Mouse (Mus musculus): ENCODE data around the gene Zbed6. TPM values are rescaled to one million over a fixed set of nuclear protein-coding genes. Genes with fewer than 3 reads are reported as not detected.

Zbed6 gene
- polyA plus RNA-seq, 2 experiments, result 11.4 TPM; not detected in 1

GRCm38 (mm10) chr1:133689897-133690296, 29.2 kb upstream of the Zbed6 start, which contains the start of gene Lax1:
Gene Lax1, minus strand, starts transcription at chr1:133690108.
- no peaks in the 10 kb centered on the region for H3K36me3 ChIP-seq (ENCODE audit: control insufficient read depth, insufficient read depth, low read length)
- no peaks in the 10 kb centered on the region for H3K27me3 ChIP-seq (ENCODE audit: control insufficient read depth, insufficient read depth, low read length)
- ATAC-seq (ENCODE audit: low FRiP score, low read depth), result no peak
- DNase-seq (ENCODE audit: low spot score), result no peak
- no peak for TF ChIP-seq POLR2A (IDR thresholded peaks at IDR 0.05; ENCODE audit: borderline replicate concordance, extremely low read depth, insufficient read depth, insufficient read length)
- H3K4me1 ChIP-seq (ENCODE audit: control insufficient read depth, insufficient read depth, low read length), result peaks cover 14% of the 10 kb centered on the region
- no peak within 1 kb of the TSS for H3K4me3 ChIP-seq (replicated peaks; ENCODE audit: low read length)
- whole genome bisulfite sequencing, result 13% methylated on average over 6 of the region's 6 CpGs
- no peak within 1 kb of the TSS for H3K4me2 ChIP-seq (replicated peaks; ENCODE audit: low read depth, low read length, severe bottlenecking)
- H3K27ac ChIP-seq (replicated peaks; ENCODE audit: low read depth, low read length), result no peak within 1 kb of the TSS
- no peak within 1 kb of the TSS for H3K9ac ChIP-seq (ENCODE audit: low read depth, low read length, severe bottlenecking)
- no peaks in the 10 kb centered on the region for H3K9me3 ChIP-seq (ENCODE audit: control insufficient read depth, low read length)

GRCm38 (mm10) chr1:133688301-133688700, 27.6 kb upstream of the Zbed6 start:
- 0 out of 2 replicates have a peak, but pooled peaks cover 3% of the 10 kb centered on the region for H3K4me1 ChIP-seq (ENCODE audit: control insufficient read depth, insufficient read depth, low read length)
- no peak for TF ChIP-seq POLR2A (IDR thresholded peaks at IDR 0.05; ENCODE audit: borderline replicate concordance, extremely low read depth, insufficient read depth, insufficient read length)
- H3K27me3 ChIP-seq (ENCODE audit: control insufficient read depth, insufficient read depth, low read length), result no peaks in the 10 kb centered on the region
- no peaks in the 10 kb centered on the region for H3K9me3 ChIP-seq (ENCODE audit: control insufficient read depth, low read length)
- no peaks in the 10 kb centered on the region for H3K36me3 ChIP-seq (ENCODE audit: control insufficient read depth, insufficient read depth, low read length)
- H3K4me3 ChIP-seq (replicated peaks; ENCODE audit: low read length), result no peak overlapping the region
- H3K4me2 ChIP-seq (replicated peaks; ENCODE audit: low read depth, low read length, severe bottlenecking), result no peak overlapping the region
- ATAC-seq (ENCODE audit: low FRiP score, low read depth) (no peak), DNase-seq (ENCODE audit: low spot score) (no peak)
- H3K9ac ChIP-seq (ENCODE audit: low read depth, low read length, severe bottlenecking), result no peak overlapping the region
- WGBS, result 46% methylated on average over 7 of the region's 7 CpGs
- no peak overlapping the region for H3K27ac ChIP-seq (replicated peaks; ENCODE audit: low read depth, low read length)

- H3K27me3 ChIP-seq (ENCODE audit: control insufficient read depth, insufficient read depth, low read length), result no peaks in the 10 kb centered on the region
- H3K4me3 ChIP-seq (replicated peaks; ENCODE audit: low read length), result no peak overlapping the region
- no peaks in the 10 kb centered on the region for H3K9me3 ChIP-seq (ENCODE audit: control insufficient read depth, low read length)
- H3K36me3 ChIP-seq (ENCODE audit: control insufficient read depth, insufficient read depth, low read length), result no peaks in the 10 kb centered on the region
- no peak for DNase-seq (ENCODE audit: low spot score)
- H3K4me2 ChIP-seq (replicated peaks; ENCODE audit: low read depth, low read length, severe bottlenecking), result no peak overlapping the region
- no peak overlapping the region for H3K27ac ChIP-seq (replicated peaks; ENCODE audit: low read depth, low read length)
- WGBS, result 63% methylated on average over 10 of the region's 10 CpGs
- 0 out of 2 replicates have a peak, but pooled peaks cover 3% of the 10 kb centered on the region for H3K4me1 ChIP-seq (ENCODE audit: control insufficient read depth, insufficient read depth, low read length)
- ATAC-seq (ENCODE audit: low FRiP score, low read depth), result no peak
- H3K9ac ChIP-seq (ENCODE audit: low read depth, low read length, severe bottlenecking), result no peak overlapping the region
- no peak for TF ChIP-seq POLR2A (IDR thresholded peaks at IDR 0.05; ENCODE audit: borderline replicate concordance, extremely low read depth, insufficient read depth, insufficient read length)
These were observed 25.2 kb upstream of the Zbed6 start for GRCm38 (mm10) chr1:133685749-133686519.

DNA sequence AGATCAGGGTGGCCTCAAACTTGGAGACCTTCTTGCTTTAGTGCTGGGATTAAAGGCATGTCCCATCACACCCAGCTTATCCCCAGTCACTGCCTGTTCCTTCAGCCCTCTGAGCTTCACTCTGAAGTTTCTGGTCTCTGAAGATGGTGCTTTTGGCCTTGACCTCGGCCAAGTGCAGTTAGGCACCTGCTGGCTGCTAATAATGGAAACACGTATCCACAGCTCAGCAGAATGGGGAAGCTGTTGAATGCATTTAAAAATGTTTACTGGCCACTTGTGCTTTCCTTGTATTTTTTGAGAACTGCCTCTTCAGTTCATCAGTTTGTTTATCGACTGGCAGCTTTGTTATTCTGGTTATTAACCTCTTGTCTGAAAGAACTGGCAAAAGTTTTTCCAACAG, 11.1 kb upstream of the Zbed6 start:
- Histone ChIP-seq H3K9ac (ENCODE audit: low read depth, low read length, severe bottlenecking) (no peak overlapping the region), H3K4me1 (ENCODE audit: control insufficient read depth, insufficient read depth, low read length) (no peaks in the 10 kb centered on the region), H3K4me3 (replicated peaks; ENCODE audit: low read length) (no peak overlapping the region), H3K27ac (replicated peaks; ENCODE audit: low read depth, low read length) (no peak overlapping the region), H3K27me3 (ENCODE audit: control insufficient read depth, insufficient read depth, low read length) (no peaks in the 10 kb centered on the region), H3K4me2 (replicated peaks; ENCODE audit: low read depth, low read length, severe bottlenecking) (no peak overlapping the region), H3K36me3 (ENCODE audit: control insufficient read depth, insufficient read depth, low read length) (no peaks in the 10 kb centered on the region), H3K9me3 (ENCODE audit: control insufficient read depth, low read length) (no peaks in the 10 kb centered on the region)
- ATAC-seq (ENCODE audit: low FRiP score, low read depth) (no peak), DNase-seq (ENCODE audit: low spot score) (no peak)
- 65% methylated on average over 3 of the region's 3 CpGs for WGBS
- TF ChIP-seq POLR2A (IDR thresholded peaks at IDR 0.05; ENCODE audit: borderline replicate concordance, extremely low read depth, insufficient read depth, insufficient read length), result no peak

- ATAC-seq (ENCODE audit: low FRiP score, low read depth) (no peak), DNase-seq (ENCODE audit: low spot score) (no peak)
- Histone ChIP-seq H3K27ac (replicated peaks; ENCODE audit: low read depth, low read length) (no peak overlapping the region), H3K4me1 (ENCODE audit: control insufficient read depth, insufficient read depth, low read length) (no peaks in the 10 kb centered on the region), H3K36me3 (ENCODE audit: control insufficient read depth, insufficient read depth, low read length) (no peaks in the 10 kb centered on the region), H3K9me3 (ENCODE audit: control insufficient read depth, low read length) (no peaks in the 10 kb centered on the region), H3K27me3 (ENCODE audit: control insufficient read depth, insufficient read depth, low read length) (no peaks in the 10 kb centered on the region), H3K4me2 (replicated peaks; ENCODE audit: low read depth, low read length, severe bottlenecking) (no peak overlapping the region), H3K9ac (ENCODE audit: low read depth, low read length, severe bottlenecking) (no peak overlapping the region), H3K4me3 (replicated peaks; ENCODE audit: low read length) (no peak overlapping the region)
- TF ChIP-seq POLR2A (IDR thresholded peaks at IDR 0.05; ENCODE audit: borderline replicate concordance, extremely low read depth, insufficient read depth, insufficient read length), result no peak
- 85% methylated on average over 3 of the region's 3 CpGs for WGBS
These were observed 10.6 kb upstream of the Zbed6 start for GRCm38 (mm10) chr1:133671266-133671665.

Data from limb, embryonic 14.5 days (tissue).